Mouse (Mus musculus) layer of hippocampus, adult 2 months (tissue): ENCODE measurements around the gene Wipf1. TPM values are rescaled to one million over a fixed set of nuclear protein-coding genes. Genes with fewer than 3 reads are reported as not detected.
A peak's percentile ranks its signal among the peaks of the same experiment; 100 is the strongest.
"Not testable (repeated sequence)": the region's sequence is repeated elsewhere in the genome, so short reads cannot be mapped to it uniquely, and the experiment has no call there.

ENCODE experiments used
- DNase-seq, 2 experiments: peaks; one replicate each; pipeline ENCODE4 v3.0.0; 2022; ENCODE audit warnings: low spot score in 2 of 2
- H3K27ac ChIP-seq: fragments of 200-600 bp; 2 replicates; pipeline ENCODE4 v1.8.1; 2022
- H3K4me3 ChIP-seq: fragments of 200-600 bp; 2 replicates; pipeline ENCODE4 v1.8.1; 2022; ENCODE audit warnings: mild to moderate bottlenecking
- CTCF ChIP-seq: fragments of 200-600 bp; conservative IDR thresholded peaks from 2 replicates; pipeline ENCODE4 v1.8.1; 2022; ENCODE audit warnings: antibody characterized with exemption, mild to moderate bottlenecking, moderate library complexity
- total RNA-seq, 2 experiments: library from RNA; stranded (reverse); gene quantifications; 2 replicates each; pipeline ENCODE4 v1.2.3; 2021

The Wipf1 gene
- total RNA-seq, 2 experiments from 2014 or later: 8.1 to 10.0 TPM

- Histone ChIP-seq H3K27ac (no peak overlapping the region), H3K4me3 (no peak overlapping the region)
- TF ChIP-seq CTCF: no peak
- DNase-seq: no peak
Observed at GRCm38 (mm10) chr2:73510731-73511360, 18.7 kb downstream of the Wipf1 start.

GRCm38 (mm10) chr2:73510025-73510288 is 19.6 kb downstream of the Wipf1 start:
- no peak overlapping the region for H3K4me3 ChIP-seq
- TF ChIP-seq CTCF: no peak

GRCm38 (mm10) chr2:73509248-73510024 is 20.1 kb downstream of the Wipf1 start:
- no peak for TF ChIP-seq CTCF
- Histone ChIP-seq H3K27ac (0 out of 2 replicates have a peak overlapping the region, but pooled peaks have one; percentile 1), H3K4me3 (no peak overlapping the region)
- no peak for DNase-seq

More at GRCm38 (mm10) chr2:73510025-73510288, 19.6 kb downstream of the Wipf1 start:
- DNase-seq: no peak
- H3K27ac ChIP-seq: no peak overlapping the region

- no peak for DNase-seq
- H3K4me3 ChIP-seq: no peak overlapping the region
- no peak for TF ChIP-seq CTCF
Observed at GRCm38 (mm10) chr2:73507886-73508285, 21.6 kb downstream of the Wipf1 start.

GRCm38 (mm10) chr2:73506337-73506736 is 23.2 kb downstream of the Wipf1 start:
- H3K27ac ChIP-seq, H3K4me3 ChIP-seq, DNase-seq: not testable (repeated sequence)

More at GRCm38 (mm10) chr2:73507886-73508285, 21.6 kb downstream of the Wipf1 start:
- no peak overlapping the region for H3K27ac ChIP-seq

- TF ChIP-seq CTCF: no peak
- no peak overlapping the region for H3K4me3 ChIP-seq
- peak overlapping the region; percentile 18; the same call in 1 of the 2 replicates for H3K27ac ChIP-seq
- DNase-seq: no peak
Observed at GRCm38 (mm10) chr2:73502863-73503429, 26.6 kb downstream of the Wipf1 start.

GRCm38 (mm10) chr2:73500864-73501263 is 28.7 kb downstream of the Wipf1 start:
- Histone ChIP-seq H3K4me3 (no peak overlapping the region), H3K27ac (no peak overlapping the region)
- no peak for TF ChIP-seq CTCF
- no peak for DNase-seq

- no peak for TF ChIP-seq CTCF
- H3K27ac ChIP-seq: no peak overlapping the region
- no peak for DNase-seq
- H3K4me3 ChIP-seq: no peak overlapping the region
Observed at GRCm38 (mm10) chr2:73498322-73498721, 31.2 kb downstream of the Wipf1 start.

GRCm38 (mm10) chr2:73497572-73497971 is 32.0 kb downstream of the Wipf1 start:
- DNase-seq: no peak
- no peak for TF ChIP-seq CTCF
- no peak overlapping the region for H3K4me3 ChIP-seq
- no peak overlapping the region for H3K27ac ChIP-seq

GRCm38 (mm10) chr2:73496944-73497343 is 32.6 kb downstream of the Wipf1 start:
- no peak for DNase-seq
- Histone ChIP-seq H3K27ac (no peak overlapping the region), H3K4me3 (no peak overlapping the region)
- TF ChIP-seq CTCF: no peak

GRCm38 (mm10) chr2:73496329-73496685 is 33.2 kb downstream of the Wipf1 start:
- H3K4me3 ChIP-seq: no peak overlapping the region
- no peak for TF ChIP-seq CTCF
- no peak overlapping the region for H3K27ac ChIP-seq
- DNase-seq: no peak

- H3K27ac ChIP-seq: no peak overlapping the region
- H3K4me3 ChIP-seq: no peak overlapping the region
- DNase-seq: no peak
- no peak for TF ChIP-seq CTCF
Observed at GRCm38 (mm10) chr2:73495617-73496328, 33.8 kb downstream of the Wipf1 start.

GRCm38 (mm10) chr2:73493517-73493916 is 36.0 kb downstream of the Wipf1 start:
- H3K4me3 ChIP-seq: no peak overlapping the region
- TF ChIP-seq CTCF: peak; percentile 51

More at GRCm38 (mm10) chr2:73493517-73493916, 36.0 kb downstream of the Wipf1 start:
- no peak for DNase-seq
- no peak overlapping the region for H3K27ac ChIP-seq
